Mouse (Mus musculus) forelimb bud, embryonic 11.5 days (tissue): ENCODE data around the gene Ppp2r1a.

Experiments used
- DNase-seq: peaks from one replicate; pipeline ENCODE4 v3.0.0-alpha.2; 2012; ENCODE audit warnings: low read depth, low spot score

The Ppp2r1a gene

GRCm38 (mm10) chr17:20944985-20945891 is at the start of gene Ppp2r1a:
Ppp2r1a (plus strand) TSS chr17:20945311.
- peak; percentile 99 for DNase-seq

GRCm38 (mm10) chr17:20904991-20905390 is 40.1 kb upstream of the Ppp2r1a start, which contains the start of gene Vmn1r231:
Vmn1r231 (minus strand) TSS chr17:20905091.
- DNase-seq, result no peak

- no peak for DNase-seq
Measured at GRCm38 (mm10) chr17:20919614-20920013, 25.5 kb upstream of the Ppp2r1a start, which contains the start of gene Vmn1r232. Vmn1r232 (minus strand) TSS chr17:20919714.

GRCm38 (mm10) chr17:20944226-20944625 is 885 bp upstream of the Ppp2r1a start:
- DNase-seq, result no peak

GRCm38 (mm10) chr17:20946026-20946565 is 985 bp downstream of the Ppp2r1a start:
- DNase-seq, result no peak

- DNase-seq, result no peak
Measured at GRCm38 (mm10) chr17:20946636-20947035, 1.5 kb downstream of the Ppp2r1a start.

- no peak for DNase-seq
Measured at GRCm38 (mm10) chr17:20960386-20960785, 15.3 kb downstream of the Ppp2r1a start.

GRCm38 (mm10) chr17:20965421-20965820 is 20.3 kb downstream of the Ppp2r1a start:
- no peak for DNase-seq

GRCm38 (mm10) chr17:20966681-20967080 is 21.6 kb downstream of the Ppp2r1a start:
- DNase-seq, result no peak

GRCm38 (mm10) chr17:20993716-20994115 is 48.6 kb downstream of the Ppp2r1a start:
- DNase-seq, result no peak

- DNase-seq, result no peak
Measured at GRCm38 (mm10) chr17:20996364-20996763, 51.3 kb downstream of the Ppp2r1a start, which contains the start of gene Vmn1r233. Vmn1r233 (minus strand) TSS chr17:20996464.

- DNase-seq, result peak; percentile 88
Measured at GRCm38 (mm10) chr17:21008382-21009331, 63.5 kb downstream of the Ppp2r1a start, which contains the start of gene Zfp160. Zfp160 (plus strand) TSS chr17:21008903.

GRCm38 (mm10) chr17:21009726-21010125 is 64.6 kb downstream of the Ppp2r1a start:
- no peak for DNase-seq
